Mouse (Mus musculus): ENCODE results near the gene Oas2.

DNA sequence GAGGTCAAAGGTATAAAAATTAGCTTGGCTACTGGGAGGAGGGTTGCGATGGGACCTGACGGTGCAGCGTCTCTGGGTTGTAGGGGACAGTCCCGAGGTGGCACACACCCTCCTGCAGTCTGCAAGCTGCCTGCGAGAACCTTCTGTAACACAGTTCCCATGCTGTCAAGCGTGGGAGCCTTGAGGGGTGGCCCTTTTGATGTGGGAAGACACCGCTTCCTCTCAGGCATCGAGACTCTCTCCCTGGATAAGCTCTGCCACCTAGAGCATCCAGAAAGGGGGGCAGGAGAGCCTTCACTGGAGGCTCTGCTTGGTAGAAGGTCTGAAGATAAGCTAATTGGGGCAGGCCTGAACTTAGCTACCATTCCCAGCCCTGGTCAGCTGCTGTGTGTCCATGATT lies 64.0 kb downstream of the Oas2 start:
- TF ChIP-seq MAFK (IDR thresholded peaks at IDR 0.05; ENCODE audit: insufficient read depth, low read depth, low read length) (no peak), ZC3H11A (IDR thresholded peaks at IDR 0.05; ENCODE audit: borderline replicate concordance, low read depth, low read length) (no peak), CHD2 (IDR thresholded peaks at IDR 0.05; ENCODE audit: low read depth, low read length) (no peak)

Measured in ES-E14 (cell line).